Comparison of ENCODE assay signal across 9 mouse cellular contexts in genomic region chr13:19364245-19364772, GRCm38 (mm10). TPM values are rescaled to one million over a fixed set of nuclear protein-coding genes. Genes with fewer than 3 reads are reported as not detected.
A peak's percentile ranks its signal among the peaks of the same experiment; 100 is the strongest.
DNase-seq lines count a peak whose midpoint lies in the region; ATAC-seq and TF ChIP-seq lines count a peak whose summit lies in the region.
"Had no signal": no experiment of that assay in that cellular context is flagged by ENCODE, and none has a peak within 500 bp of the region (broad histone marks: within the 10 kb centered on the region; RNA-seq: fewer than 3 reads in every experiment).

No protein-coding gene starts in this region.

- peak; percentile 68 for TF ChIP-seq RAD21 in CH12.LX (IDR thresholded peaks at IDR 0.05; ENCODE audit: low read depth, low read length)

- in situ Hi-C loops in CH12.LX (cut with MboI; ENCODE audit: low pct_ligation_motif_present, low pct_unique_long_range_greater_than_20kb, low sequenced_read_pairs) = loop anchor here (10.0 kb wide), 1 partner anchor 270 kb away; no protein-coding TSS in a partner anchor

- dilution Hi-C loops in CH12.LX (cut with MboI; ENCODE audit: extremely low pct_ligation_motif_present, extremely low pct_unique_long_range_greater_than_20kb, low sequenced_read_pairs) = no loop called here

- WGBS in hindbrain, embryonic 11.5 days = 89% methylated on average over 11 of the region's 11 CpGs

- H3K4me2 ChIP-seq in CH12.LX (ENCODE audit: insufficient read depth, low read depth, poor library complexity, severe bottlenecking) = no peak overlapping the region
- no peak overlapping the region for H3K4me2 ChIP-seq in hindbrain, embryonic 11.5 days (replicated peaks; ENCODE audit: low read depth, low read length)
- H3K4me2 ChIP-seq: limb, embryonic 12.5 days had no signal

- H3K36me3 ChIP-seq in CH12.LX (replicated peaks in 1 of 2; ENCODE audit: control insufficient read depth in 1 of 2, insufficient read depth in 1 of 2, low read length in 1 of 2) = peaks cover 17 to 59% of the 10 kb centered on the region in 2 experiments
- H3K36me3 ChIP-seq in hindbrain, embryonic 11.5 days (ENCODE audit: control insufficient read depth, insufficient read depth, low read length) = no peaks in the 10 kb centered on the region

- TF ChIP-seq CTCF in CH12.LX (conservative IDR thresholded peaks at IDR 0.05 in 1 of 2, IDR thresholded peaks at IDR 0.05 in 1 of 2; ENCODE audit: low read depth in 2 of 2, low read length in 2 of 2) = peak; percentile 59 to 76

- no peaks in the 10 kb centered on the region for H3K27me3 ChIP-seq in CH12.LX (replicated peaks)
- no peaks in the 10 kb centered on the region for H3K27me3 ChIP-seq in hindbrain, embryonic 11.5 days (ENCODE audit: control insufficient read depth, insufficient read depth, low read length)
- H3K27me3 ChIP-seq: limb, embryonic 12.5 days had no signal

- no peaks in the 10 kb centered on the region for H3K4me1 ChIP-seq in CH12.LX (ENCODE audit: control insufficient read depth in 1 of 2, insufficient read depth in 2 of 2)
- H3K4me1 ChIP-seq in hindbrain, embryonic 11.5 days (replicated peaks; ENCODE audit: control insufficient read depth, insufficient read depth, low read length) = no peaks in the 10 kb centered on the region
- H3K4me1 ChIP-seq: limb, embryonic 12.5 days had no signal

- no peaks in the 10 kb centered on the region for H3K9me3 ChIP-seq in CH12.LX (replicated peaks; ENCODE audit: low read length)
- H3K9me3 ChIP-seq in hindbrain, embryonic 11.5 days (ENCODE audit: control insufficient read depth, low read length) = no peaks in the 10 kb centered on the region
- H3K9me3 ChIP-seq: limb, embryonic 12.5 days had no signal

- peak; percentile 42 for DNase-seq in gastrocnemius, adult 18-20 months (ENCODE audit: low spot score)
- DNase-seq in gastrocnemius, postnatal 14 days = no peak
- peak; percentile 54 for DNase-seq in CH12.LX (ENCODE audit: extremely low read depth)
- DNase-seq in cerebellum, postnatal 25 days = peak; percentile 50 to 78
- DNase-seq in hindbrain, embryonic 11.5 days (ENCODE audit: low spot score) = peak; percentile 72
- peak; percentile 36 for DNase-seq in layer of hippocampus, adult 9-11 months
- peak; percentile 85 for DNase-seq in lung, postnatal 36 days
- peak; percentile 68 for DNase-seq in testis, postnatal 10 days (ENCODE audit: low spot score)

- no peak overlapping the region for H3K27ac ChIP-seq in CH12.LX (ENCODE audit: insufficient read depth, low read depth)
- H3K27ac ChIP-seq in hindbrain, embryonic 11.5 days (ENCODE audit: low read depth, low read length) = no peak overlapping the region
- H3K27ac ChIP-seq: limb, embryonic 12.5 days had no signal

- H3K79me2 ChIP-seq in CH12.LX (replicated peaks; ENCODE audit: control insufficient read depth, extremely low read depth, insufficient read depth, poor library complexity, severe bottlenecking) = no peaks in the 10 kb centered on the region

- no peak for TF ChIP-seq EP300 in CH12.LX (IDR thresholded peaks at IDR 0.05; ENCODE audit: low read length)

- no peak for ATAC-seq in hindbrain, embryonic 11.5 days (ENCODE audit: low FRiP score)

- no peak overlapping the region for H3K9ac ChIP-seq in CH12.LX (ENCODE audit: insufficient read depth, low read depth)
- H3K9ac ChIP-seq in hindbrain, embryonic 11.5 days (ENCODE audit: low read depth, low read length) = no peak overlapping the region
- H3K9ac ChIP-seq: limb, embryonic 12.5 days had no signal

- TF ChIP-seq POLR2A in CH12.LX (IDR thresholded peaks at IDR 0.05; ENCODE audit: low read depth, low read length) = no peak

- intact Hi-C loops in gastrocnemius, postnatal 14 days (cut with DNase I; ENCODE audit: low total_unique reads) = loop anchor here (10.0 kb wide), 2 partner anchors 270 to 320 kb away; no protein-coding TSS in a partner anchor

- H3K4me3 ChIP-seq in CH12.LX (replicated peaks in 1 of 3; ENCODE audit: low read depth in 2 of 3, low read length in 2 of 3, poor library complexity in 1 of 3) = no peak overlapping the region
- no peak overlapping the region for H3K4me3 ChIP-seq in hindbrain, embryonic 11.5 days (ENCODE audit: low read depth, low read length)
- H3K4me3 ChIP-seq: limb, embryonic 12.5 days had no signal

TF ChIP-seq in CH12.LX, 34 proteins besides CTCF, POLR2A, EP300 and RAD21:
- TF ChIP-seq MYC (IDR thresholded peaks at IDR 0.05; ENCODE audit: low read depth, low read length) (no peak), USF1 (IDR thresholded peaks at IDR 0.05; ENCODE audit: low read depth, low read length) (no peak), E2F4 (IDR thresholded peaks at IDR 0.05; ENCODE audit: insufficient replicate concordance, low read depth, low read length) (no peak), IRF4 (IDR thresholded peaks at IDR 0.05; ENCODE audit: low read depth, low read length) (no peak), TCF12 (IDR thresholded peaks at IDR 0.05; ENCODE audit: low read depth, low read length) (no peak), SMC3 (IDR thresholded peaks at IDR 0.05; ENCODE audit: low read depth, low read length) (peak; percentile 78), JUN (IDR thresholded peaks at IDR 0.05; ENCODE audit: insufficient read depth, low read depth, low read length) (no peak), PAX5 (IDR thresholded peaks at IDR 0.05; ENCODE audit: low read length) (no peak), ZC3H11A (IDR thresholded peaks at IDR 0.05; ENCODE audit: low read depth, low read length) (peak; percentile 43; the same call in 1 of the 2 replicates), KAT2A (IDR thresholded peaks at IDR 0.05; ENCODE audit: insufficient replicate concordance, low read length) (no peak), ZMIZ1 (IDR thresholded peaks at IDR 0.05; ENCODE audit: low read depth, low read length) (no peak)
TF ChIP-seq in CH12.LX: peak in this region for 2.

RNA-seq across cellular contexts. Expression of gene Stard3nl, which starts 31.3 kb away (rescaled TPM):
- total RNA-seq in gastrocnemius, adult 18-20 months (2021) = 1 to 10 TPM; 5.8 to 6.6 TPM
- total RNA-seq in gastrocnemius, postnatal 14 days (2021) = 10 to 100 TPM in 1 of 2 experiments, 1 to 10 TPM in 1; 8.0 to 10.9 TPM
- 22.7 and 25.2 TPM in 2 replicates for total RNA-seq in CH12.LX (2012; rRNA removed)
- 35.3 and 38.1 TPM in 2 replicates for total RNA-seq in CH12.LX (2014; rRNA removed)
- 30.5 and 35.3 TPM in 2 replicates for polyA plus RNA-seq in CH12.LX (2012; ENCODE audit: insufficient read length, low read depth)
- polyA plus RNA-seq in hindbrain, embryonic 11.5 days (2014; fragmentation: Nextera tagmentation; extraction: Ambion mirVana) = 139 and 149 TPM in 2 replicates
